Mouse (Mus musculus): ENCODE measurements around the gene Zdhhc12.
"Not testable (repeated sequence)": the region's sequence is repeated elsewhere in the genome, so short reads cannot be mapped to it uniquely, and the experiment has no call there.

Gene Zdhhc12

GRCm38 (mm10) chr2:30093471-30094207, at the start of gene Zdhhc12:
TSS of gene Zdhhc12 (minus strand) at chr2:30093648.
- in situ Hi-C loops (cut with MboI, MseI), result loop anchor here (25.0 kb wide), 1 partner anchor 1369 kb away; the partner anchor contains the start of gene Ass1

GRCm38 (mm10) chr2:30140021-30140420, 46.6 kb upstream of the Zdhhc12 start:
- in situ Hi-C loops (cut with MboI, MseI), result not testable (repeated sequence)

GRCm38 (mm10) chr2:30136458-30136857, 43.0 kb upstream of the Zdhhc12 start:
- in situ Hi-C loops (cut with MboI, MseI), result no loop called here

- in situ Hi-C loops (cut with MboI, MseI), result no loop called here
These were observed 41.6 kb upstream of the Zdhhc12 start for GRCm38 (mm10) chr2:30134928-30135620.

GRCm38 (mm10) chr2:30134378-30134711, 40.9 kb upstream of the Zdhhc12 start:
- in situ Hi-C loops (cut with MboI, MseI), result no loop called here

- in situ Hi-C loops (cut with MboI, MseI), result no loop called here
These were observed 40.3 kb upstream of the Zdhhc12 start, which contains the start of gene Tbc1d13 for GRCm38 (mm10) chr2:30133613-30134377. TSS of gene Tbc1d13 (plus strand) at chr2:30133746.

GRCm38 (mm10) chr2:30132801-30133612, 39.6 kb upstream of the Zdhhc12 start:
- in situ Hi-C loops (cut with MboI, MseI), result no loop called here

GRCm38 (mm10) chr2:30131240-30131639, 37.8 kb upstream of the Zdhhc12 start:
- in situ Hi-C loops (cut with MboI, MseI), result not testable (repeated sequence)

- in situ Hi-C loops (cut with MboI, MseI), result no loop called here
These were observed 36.7 kb upstream of the Zdhhc12 start for GRCm38 (mm10) chr2:30130156-30130555.

- in situ Hi-C loops (cut with MboI, MseI), result no loop called here
These were observed 35.3 kb upstream of the Zdhhc12 start for GRCm38 (mm10) chr2:30128789-30129188.

GRCm38 (mm10) chr2:30124472-30125274, 31.2 kb upstream of the Zdhhc12 start, which contains the start of gene Zer1:
TSS of gene Zer1 (minus strand) at chr2:30124585.
- in situ Hi-C loops (cut with MboI, MseI), result no loop called here

- in situ Hi-C loops (cut with MboI, MseI), result no loop called here
These were observed 30.5 kb upstream of the Zdhhc12 start for GRCm38 (mm10) chr2:30123729-30124471.

GRCm38 (mm10) chr2:30122766-30123165, 29.3 kb upstream of the Zdhhc12 start:
- in situ Hi-C loops (cut with MboI, MseI), result no loop called here

- in situ Hi-C loops (cut with MboI, MseI), result no loop called here
These were observed 26.8 kb upstream of the Zdhhc12 start for GRCm38 (mm10) chr2:30120269-30120668.

GRCm38 (mm10) chr2:30119641-30120051, 26.2 kb upstream of the Zdhhc12 start:
- in situ Hi-C loops (cut with MboI, MseI), result no loop called here

GRCm38 (mm10) chr2:30112564-30112963, 19.1 kb upstream of the Zdhhc12 start:
- in situ Hi-C loops (cut with MboI, MseI), result no loop called here

GRCm38 (mm10) chr2:30111500-30111899, 18.1 kb upstream of the Zdhhc12 start:
- in situ Hi-C loops (cut with MboI, MseI), result no loop called here

GRCm38 (mm10) chr2:30108260-30108659, 14.8 kb upstream of the Zdhhc12 start:
- in situ Hi-C loops (cut with MboI, MseI), result loop anchor here (10.0 kb wide), 1 partner anchor 57 kb away; no protein-coding TSS in a partner anchor

GRCm38 (mm10) chr2:30107646-30108045, 14.2 kb upstream of the Zdhhc12 start:
- in situ Hi-C loops (cut with MboI, MseI), result loop anchor here (10.0 kb wide), 1 partner anchor 57 kb away; no protein-coding TSS in a partner anchor

Data from regulatory T cell (primary cell).